Mouse (Mus musculus): ENCODE measurements around the gene Mb.

DNA sequence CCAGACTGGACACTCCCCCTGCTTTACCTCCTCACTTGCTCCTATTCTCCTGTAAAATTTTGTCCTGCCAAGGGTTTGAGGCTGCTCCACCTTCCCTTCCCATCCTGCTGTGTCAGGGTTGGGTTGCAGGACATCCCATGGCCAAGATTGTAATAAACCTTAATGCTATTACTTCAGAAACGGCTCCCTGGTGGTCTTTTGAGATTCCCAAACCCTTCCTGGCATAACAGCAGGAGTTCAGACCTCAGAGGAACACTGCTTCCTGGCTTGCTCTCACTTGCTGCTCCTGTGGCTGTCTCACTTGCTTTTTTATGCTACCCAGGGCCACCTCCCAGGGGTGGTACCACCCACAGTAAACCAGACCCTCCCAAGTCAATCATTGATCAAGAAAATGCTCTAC lies 1.7 kb upstream of the Mb start:
- TF ChIP-seq FLI1 (IDR thresholded peaks at IDR 0.05; ENCODE audit: low read length) (no peak), GATA1 (IDR thresholded peaks at IDR 0.05; ENCODE audit: borderline replicate concordance, low read length) (no peak)

Measured in megakaryocyte, embryonic 14.5 days (primary cell).